Mouse (Mus musculus) mouse trophoblast stem cell (cell line): ENCODE data around the gene Olfr523.

Experiments
- in situ Hi-C, 2 experiments: fragments of 300-500 bp; cut with MseI, MboI; formaldehyde crosslinking; loops; 2 replicates in 1 of 2; 3 replicates in 1 of 2; pipeline ENCODE4 v1.15.1; 2025

Olfr523 gene

GRCm38 (mm10) chr7:140179176-140179575 is 6.2 kb downstream of the Olfr523 start:
- in situ Hi-C loops: no loop called here

- in situ Hi-C loops: no loop called here
Observed at GRCm38 (mm10) chr7:140180692-140181091, 7.7 kb downstream of the Olfr523 start.

DNA sequence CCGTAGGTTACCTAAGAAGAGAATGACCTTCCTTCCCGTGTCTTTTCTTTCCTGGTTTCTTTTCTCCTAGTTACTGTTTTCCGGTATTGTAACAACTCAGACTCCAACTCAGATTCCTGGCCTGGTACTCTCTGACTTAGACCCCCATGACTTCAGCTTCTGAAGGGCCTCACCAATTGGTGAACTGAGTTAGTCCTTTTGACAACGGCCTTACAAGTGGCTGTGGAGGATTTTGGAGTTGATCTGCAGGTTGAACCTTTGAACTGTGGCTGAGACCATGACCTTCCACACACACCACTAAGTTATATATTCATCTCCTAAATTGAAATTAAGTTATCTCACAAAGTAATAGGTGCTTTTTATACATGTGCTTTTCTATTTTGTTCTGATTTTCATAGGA is 11.2 kb downstream of the Olfr523 start:
- in situ Hi-C loops: no loop called here

DNA sequence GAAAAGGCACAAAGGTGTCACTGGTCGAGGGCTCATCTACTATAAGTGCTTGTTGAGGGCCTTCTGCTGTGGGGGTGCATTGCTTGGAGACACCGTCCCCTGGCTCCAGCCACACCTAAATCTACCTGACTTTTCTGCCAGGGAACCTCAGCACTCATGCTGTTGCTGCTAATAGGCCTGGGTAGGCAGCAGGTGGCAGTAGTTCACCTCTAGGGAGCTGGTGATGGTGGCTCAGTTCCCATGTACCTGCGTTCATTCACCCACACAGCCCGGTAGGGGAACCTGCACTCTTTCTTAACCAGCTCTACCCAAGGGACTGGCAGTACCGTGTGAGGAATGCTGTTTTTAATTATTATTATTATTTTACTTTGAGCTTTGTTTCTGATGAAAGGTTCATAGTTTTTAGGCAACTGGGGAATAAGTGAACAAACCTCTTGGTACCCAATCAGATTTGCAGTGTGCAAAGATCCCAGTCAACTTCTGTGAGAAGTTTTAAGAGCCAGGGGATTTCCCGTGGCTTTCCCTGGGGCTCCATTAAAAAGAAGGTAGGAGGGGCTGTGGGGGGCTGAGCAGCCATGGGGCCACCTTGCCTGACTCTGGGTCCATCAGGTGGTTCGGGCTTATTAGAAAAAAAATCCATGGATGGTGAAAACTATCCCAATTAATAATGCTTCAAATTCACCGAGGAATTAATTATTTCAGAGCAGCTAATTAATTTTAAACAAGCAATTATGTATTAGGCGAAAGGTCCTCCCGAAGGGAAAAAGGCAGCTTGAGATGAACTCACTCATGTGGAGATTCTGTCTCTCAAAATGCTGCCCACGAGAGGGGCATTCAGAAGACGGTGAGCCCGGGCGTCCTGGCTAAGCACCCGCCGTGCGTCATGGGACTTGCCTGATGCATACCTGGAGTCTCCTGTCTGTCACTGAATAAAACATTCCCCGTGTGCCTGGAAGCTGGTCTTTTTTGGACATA is 13.9 kb downstream of the Olfr523 start:
- in situ Hi-C loops: no loop called here

- in situ Hi-C loops: no loop called here
Observed at GRCm38 (mm10) chr7:140187721-140188390, 14.8 kb downstream of the Olfr523 start.

- in situ Hi-C loops: no loop called here
Observed at GRCm38 (mm10) chr7:140188391-140189328, 15.6 kb downstream of the Olfr523 start.

DNA sequence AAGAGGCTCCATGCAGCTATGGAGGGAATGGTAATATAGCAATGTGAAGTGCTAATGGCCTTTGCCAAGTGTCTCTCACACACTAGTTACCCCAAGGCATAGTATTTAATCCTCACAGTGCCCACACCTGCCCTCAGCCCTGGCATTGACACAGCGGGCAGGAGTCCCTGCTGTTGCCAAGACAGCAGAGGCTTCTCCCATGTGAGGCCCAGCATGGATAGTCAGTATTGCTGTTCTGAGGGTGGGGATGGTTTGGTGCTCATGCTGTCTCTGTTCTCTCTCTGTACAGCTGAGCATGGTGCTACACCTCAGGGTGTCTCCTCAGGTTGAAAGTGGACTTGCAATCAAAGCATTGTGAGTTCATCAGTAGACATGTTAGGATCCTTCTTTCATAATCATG is 17.4 kb downstream of the Olfr523 start:
- in situ Hi-C loops: no loop called here

- in situ Hi-C loops: no loop called here
Observed at GRCm38 (mm10) chr7:140192445-140192844, 19.4 kb downstream of the Olfr523 start.

- in situ Hi-C loops: no loop called here
Observed at GRCm38 (mm10) chr7:140192851-140193250, 19.8 kb downstream of the Olfr523 start.

GRCm38 (mm10) chr7:140194031-140194430 is 21.0 kb downstream of the Olfr523 start:
- in situ Hi-C loops: no loop called here

DNA sequence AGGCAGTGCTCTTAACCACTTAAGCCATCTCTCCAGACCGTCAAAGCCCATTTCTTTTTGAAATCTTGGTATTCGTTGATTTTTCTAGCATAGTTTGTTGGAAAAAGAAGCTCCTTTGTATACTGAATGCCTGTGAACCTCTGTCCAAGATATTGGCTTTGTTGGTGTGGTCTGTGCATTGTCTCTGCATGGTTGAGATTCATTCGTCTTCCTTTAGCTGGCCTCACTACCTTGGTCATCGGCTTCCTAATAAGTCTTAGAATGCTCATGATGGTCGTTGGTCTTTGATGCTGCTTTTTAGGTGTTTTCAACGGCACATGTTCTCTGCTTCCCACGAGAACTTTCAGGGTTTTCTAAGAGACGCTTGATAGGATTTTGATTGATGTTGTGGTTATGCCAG is 23.0 kb downstream of the Olfr523 start:
- in situ Hi-C loops: no loop called here

DNA sequence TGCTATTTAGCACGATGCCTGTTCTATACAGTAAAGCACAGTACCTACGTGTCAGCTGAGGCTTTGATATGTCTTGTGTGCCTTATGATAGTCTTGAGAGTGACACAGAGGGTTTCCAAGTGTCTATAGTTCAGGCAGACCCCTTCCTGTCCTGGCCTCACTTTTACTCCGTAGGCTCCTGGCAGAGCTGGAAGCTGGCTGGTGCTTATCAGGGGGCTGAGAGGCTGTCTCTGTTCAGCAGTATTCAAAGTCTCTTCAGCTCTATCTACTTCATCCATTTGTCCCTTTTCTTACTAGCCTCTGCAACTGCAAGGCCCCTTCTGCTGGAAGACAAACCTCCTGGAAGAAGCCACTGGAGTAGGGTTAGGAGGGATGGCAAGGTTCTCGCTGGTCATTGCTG is 28.1 kb downstream of the Olfr523 start:
- in situ Hi-C loops: no loop called here

- in situ Hi-C loops: no loop called here
Observed at GRCm38 (mm10) chr7:140205864-140206263, 32.8 kb downstream of the Olfr523 start, which contains the start of gene Olfr524. Gene Olfr524, minus strand, starts transcription at chr7:140205964.

DNA sequence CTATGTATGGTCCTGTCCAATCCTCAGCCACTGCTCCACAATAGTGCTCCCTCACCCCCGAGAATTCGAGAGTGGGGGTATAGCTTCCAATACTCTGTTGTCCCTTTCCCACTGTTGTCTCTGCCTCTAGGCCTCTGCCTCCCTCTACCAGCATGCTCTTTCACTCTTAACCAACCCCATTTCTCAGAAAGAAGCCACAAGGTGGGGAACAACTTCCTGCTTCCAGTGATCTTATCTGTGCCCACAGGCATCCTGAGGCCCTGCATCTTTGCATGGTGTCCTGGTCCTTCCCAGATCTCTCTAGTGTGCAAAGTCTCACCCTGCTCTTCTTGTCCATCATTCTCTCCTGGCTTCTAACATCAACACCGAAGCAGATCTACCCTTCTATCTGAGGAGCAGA is 33.9 kb downstream of the Olfr523 start:
- in situ Hi-C loops: no loop called here

DNA sequence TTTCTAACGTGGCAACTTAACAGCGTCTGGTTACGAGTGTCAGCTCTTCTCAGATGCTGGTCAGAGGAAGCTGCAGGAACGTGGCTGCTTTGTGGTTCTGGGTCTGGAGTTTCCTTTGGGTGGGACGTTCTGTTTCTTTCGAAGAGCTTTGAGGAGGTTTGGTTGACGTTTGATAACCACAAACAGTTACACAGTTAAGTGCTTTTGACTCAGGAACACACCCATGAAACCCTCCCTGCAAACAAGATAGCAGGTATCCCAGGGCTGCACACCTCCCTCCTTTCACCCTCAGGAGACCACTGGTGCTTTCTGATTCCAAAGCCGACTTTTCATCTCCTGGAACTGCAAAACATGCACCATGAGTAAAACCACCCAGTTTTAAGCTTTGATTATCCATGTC is 35.1 kb downstream of the Olfr523 start:
- in situ Hi-C loops: no loop called here

GRCm38 (mm10) chr7:140208677-140209076 is 35.7 kb downstream of the Olfr523 start:
- in situ Hi-C loops: no loop called here

DNA sequence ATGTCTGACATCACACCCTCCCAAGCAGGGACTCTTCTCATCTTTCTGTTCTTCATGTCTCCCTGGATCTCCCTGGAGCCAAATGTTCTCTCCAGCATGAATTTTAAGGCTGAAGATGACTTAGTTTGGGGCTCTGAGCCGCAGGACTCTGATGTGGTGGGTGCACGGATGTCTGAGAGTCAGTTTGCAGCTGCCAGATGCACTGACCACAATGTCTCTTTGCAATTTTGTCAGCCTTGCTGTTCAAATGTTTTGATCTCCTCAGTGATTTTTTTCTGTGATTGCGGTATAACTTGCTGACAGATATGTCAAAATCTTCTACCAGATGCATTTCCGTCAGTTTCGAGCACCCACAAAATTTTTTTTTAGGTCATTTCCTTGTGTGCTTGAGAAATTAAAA is 40.8 kb downstream of the Olfr523 start:
- in situ Hi-C loops: no loop called here

DNA sequence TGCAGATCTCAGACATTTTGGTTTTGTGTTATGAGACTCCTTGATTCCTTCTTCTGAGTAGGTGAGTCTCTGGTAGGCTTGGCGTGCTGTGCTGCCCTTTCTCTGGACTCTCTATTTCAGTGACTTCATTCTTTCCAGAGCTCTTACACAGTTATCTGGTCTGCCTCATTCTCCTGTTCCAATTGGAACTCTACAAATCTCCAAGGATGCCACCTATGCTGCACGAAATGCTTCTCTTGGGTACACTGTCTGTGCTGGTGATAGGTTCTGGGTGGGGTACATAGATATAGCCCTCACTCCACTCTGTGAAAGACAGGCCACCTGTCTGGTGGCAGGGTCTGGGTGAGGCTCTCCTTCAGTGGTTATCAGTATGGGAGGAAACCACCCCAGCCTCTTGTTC is 45.0 kb downstream of the Olfr523 start, which contains the start of gene Cd163l1:
Gene Cd163l1 (plus strand): TSS at position 301 of the 400 bp plus-strand sequence.
- in situ Hi-C loops: no loop called here

DNA sequence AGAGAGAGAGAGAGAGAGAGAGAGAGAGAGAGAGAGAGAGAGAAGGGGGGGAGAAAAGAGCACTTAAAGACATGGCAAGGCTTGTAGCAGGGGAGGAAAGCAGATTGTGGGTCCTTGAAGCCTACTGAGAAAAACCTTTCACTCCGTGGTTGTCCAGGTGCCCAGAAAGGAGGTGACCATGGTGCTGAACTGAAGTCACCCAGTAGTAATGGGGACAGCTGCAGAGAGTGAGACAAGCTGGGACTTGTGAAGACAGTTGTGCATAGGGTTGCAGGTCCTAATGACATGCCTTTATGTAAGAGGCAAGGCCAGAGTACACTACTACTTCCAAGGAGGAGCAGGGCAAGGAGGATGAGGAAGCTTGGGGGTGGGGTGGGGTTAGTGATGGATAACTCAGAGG is 46.3 kb downstream of the Olfr523 start:
- in situ Hi-C loops: no loop called here

- in situ Hi-C loops: no loop called here
Observed at GRCm38 (mm10) chr7:140220375-140220774, 47.4 kb downstream of the Olfr523 start.

DNA sequence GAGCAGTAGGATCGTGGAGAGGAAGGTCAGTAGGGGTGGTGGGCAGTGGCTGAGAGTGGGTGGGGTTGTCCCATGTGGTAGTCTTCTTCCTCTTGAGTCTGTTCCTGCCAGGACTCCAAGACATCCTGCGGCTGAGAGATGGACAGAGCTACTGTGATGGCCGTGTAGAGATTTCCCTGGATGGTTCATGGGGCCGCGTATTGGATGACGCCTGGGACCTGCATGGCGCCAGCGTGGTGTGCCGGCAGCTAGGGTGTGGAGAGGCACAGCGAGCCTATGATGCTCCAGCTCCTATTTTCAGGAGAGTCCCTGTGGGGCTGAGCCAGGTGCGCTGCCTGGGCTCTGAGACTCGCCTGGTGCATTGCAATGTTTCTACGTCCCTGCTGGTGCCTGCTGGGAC is 51.2 kb downstream of the Olfr523 start:
- in situ Hi-C loops: no loop called here
